Mouse (Mus musculus) testis, adult 2 months (tissue): Measurements from ENCODE around the gene Olfr457. TPM values are rescaled to one million over a fixed set of nuclear protein-coding genes. Genes with fewer than 3 reads are reported as not detected.

Experiments
- H3K27ac ChIP-seq: fragments of 200-500 bp; 2 replicates; pipeline ENCODE4 v1.5.1; 2012; ENCODE audit warnings: low read depth, low read length; ENCODE audit not compliant: control insufficient read depth, insufficient read depth
- H3K27me3 ChIP-seq: fragments of 200-500 bp; 2 replicates; pipeline ENCODE4 v1.6.1; 2012; ENCODE audit warnings: mild to moderate bottlenecking, low read length, moderate library complexity; ENCODE audit not compliant: control insufficient read depth, insufficient read depth
- H3K36me3 ChIP-seq: fragments of 200-500 bp; 2 replicates; pipeline ENCODE4 v1.6.1; 2012; ENCODE audit warnings: mild to moderate bottlenecking, low read length; ENCODE audit not compliant: control insufficient read depth, insufficient read depth
- H3K4me1 ChIP-seq: fragments of 200-500 bp; 2 replicates; pipeline ENCODE4 v1.6.1; 2012; ENCODE audit warnings: low read length; ENCODE audit not compliant: control insufficient read depth, insufficient read depth
- H3K4me3 ChIP-seq: fragments of 200-500 bp; 2 replicates; pipeline ENCODE4 v1.5.1; 2012; ENCODE audit warnings: low read depth, mild to moderate bottlenecking, low read length, moderate library complexity, mixed read lengths; ENCODE audit not compliant: control insufficient read depth
- CTCF ChIP-seq: fragments of 200-500 bp; IDR thresholded peaks from 2 replicates; pipeline ENCODE4 v1.5.1; 2012; ENCODE audit warnings: low read depth, mild to moderate bottlenecking, inconsistent platforms, low read length, moderate library complexity; ENCODE audit not compliant: control insufficient read depth, insufficient read depth, insufficient replicate concordance
- POLR2A ChIP-seq: fragments of 200-500 bp; IDR thresholded peaks from 2 replicates; pipeline ENCODE4 v1.6.1; 2012; ENCODE audit warnings: low read depth, mild to moderate bottlenecking, inconsistent platforms, low read length, moderate library complexity; ENCODE audit not compliant: control insufficient read depth
- polyA plus RNA-seq: library from polyadenylated mRNA; depleted of rRNA; stranded (reverse); fragments of >200 nt; gene quantifications from 2 replicates; pipeline ENCODE4 v1.2.3, GENCODE M21; 2012

Gene Olfr457
- polyA plus RNA-seq, 1 experiment = not detected

DNA sequence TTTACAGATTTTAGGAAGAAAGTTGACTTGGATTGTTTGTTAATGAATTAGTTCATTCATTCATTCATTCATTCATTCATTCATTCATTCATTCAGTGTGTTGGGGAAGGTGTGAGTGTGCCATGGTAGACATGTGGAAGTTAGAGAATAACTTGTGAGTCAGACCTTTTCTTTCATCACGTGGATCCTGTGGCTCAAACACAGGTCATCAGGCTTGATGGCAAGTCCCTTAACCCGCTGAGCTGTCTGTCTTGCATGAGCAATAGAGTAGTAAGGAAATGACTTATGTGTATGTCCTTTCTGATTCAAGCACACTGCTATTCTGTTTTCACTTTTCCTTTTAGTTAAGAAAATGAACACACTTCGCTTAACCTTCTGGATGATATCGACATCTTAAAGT is 5.6 kb downstream of the Olfr457 start:
- no peaks in the 10 kb centered on the region for H3K27me3 ChIP-seq

DNA sequence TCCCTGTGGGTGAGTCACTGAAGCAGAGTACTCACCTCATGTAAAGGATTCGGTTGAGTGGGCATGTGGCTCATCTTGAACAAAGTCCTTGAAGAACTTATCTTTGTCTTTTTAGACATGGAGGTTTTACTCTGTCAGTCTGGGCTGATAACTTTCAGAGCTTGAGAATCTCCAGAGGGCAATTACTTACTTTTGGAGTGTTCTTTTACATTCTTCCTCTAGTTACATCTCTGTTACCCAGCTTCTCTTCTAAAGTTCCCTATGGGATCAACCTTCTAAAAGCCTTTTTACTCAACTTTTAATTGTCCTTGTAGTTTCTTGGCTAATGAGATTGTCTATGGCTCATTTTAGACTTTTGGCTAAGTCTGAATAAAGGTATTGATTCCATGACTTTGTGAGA is 11.0 kb downstream of the Olfr457 start, which contains the start of gene Olfr458:
Olfr458 (minus strand) TSS at position 101 of the 400 bp plus-strand sequence.
- Histone ChIP-seq H3K27ac (no peak within 1 kb of the TSS), H3K27me3 (no peaks in the 10 kb centered on the region), H3K4me3 (no peak within 1 kb of the TSS), H3K36me3 (no peaks in the 10 kb centered on the region), H3K4me1 (no peaks in the 10 kb centered on the region)
- no peak for TF ChIP-seq CTCF
- TF ChIP-seq POLR2A = no peak

More for the DNA sequence above, 5.6 kb downstream of the Olfr457 start:
- Histone ChIP-seq H3K4me3 (no peak overlapping the region), H3K4me1 (no peaks in the 10 kb centered on the region), H3K36me3 (no peaks in the 10 kb centered on the region), H3K27ac (no peak overlapping the region)
- no peak for TF ChIP-seq CTCF
- no peak for TF ChIP-seq POLR2A

DNA sequence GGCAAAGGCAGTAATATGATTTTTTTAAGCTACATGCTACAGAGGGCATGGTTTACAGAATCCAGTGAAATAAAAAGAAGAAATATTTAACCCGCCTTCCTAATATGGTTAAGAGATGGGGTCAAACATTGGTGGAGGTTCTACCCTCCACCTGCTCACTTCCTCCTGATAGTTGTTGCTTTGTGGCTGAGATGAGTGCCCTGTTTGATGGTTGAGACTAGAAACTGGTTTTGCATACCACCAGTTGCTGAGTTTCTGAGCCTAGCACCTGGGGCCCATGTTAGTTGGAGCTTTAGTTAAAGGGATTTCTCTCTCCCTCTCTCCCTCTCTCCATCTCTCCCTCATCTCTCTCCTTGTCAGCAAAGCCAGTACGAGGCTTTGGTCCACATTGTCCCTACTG is 28.8 kb downstream of the Olfr457 start:
- no peak for TF ChIP-seq POLR2A
- TF ChIP-seq CTCF = no peak
- Histone ChIP-seq H3K27me3 (no peaks in the 10 kb centered on the region), H3K4me1 (peaks cover 2% of the 10 kb centered on the region; the same call in 1 of the 2 replicates), H3K36me3 (no peaks in the 10 kb centered on the region), H3K4me3 (no peak overlapping the region), H3K27ac (no peak overlapping the region)

DNA sequence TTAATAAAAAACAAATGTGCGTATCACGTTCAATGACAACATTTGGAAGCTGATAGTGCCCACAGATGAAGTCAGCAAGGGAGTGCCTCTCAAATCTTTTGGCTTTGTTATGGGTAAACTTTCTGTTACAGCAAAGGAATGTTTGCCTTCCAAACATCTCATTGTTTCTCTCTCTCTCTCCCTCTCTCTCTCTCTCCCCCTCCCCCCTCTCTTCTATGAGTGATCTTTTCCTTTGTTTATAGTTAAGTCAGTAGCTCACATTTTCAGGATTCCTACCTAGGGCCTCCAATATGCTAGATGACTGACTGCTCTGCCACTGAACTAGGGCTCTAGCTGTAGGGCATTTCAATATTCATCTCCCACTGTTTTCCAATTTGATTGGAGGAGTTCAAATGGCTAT is 31.6 kb downstream of the Olfr457 start:
- Histone ChIP-seq H3K4me1 (peaks cover 2% of the 10 kb centered on the region; the same call in 1 of the 2 replicates), H3K36me3 (no peaks in the 10 kb centered on the region), H3K27ac (no peak overlapping the region), H3K4me3 (no peak overlapping the region), H3K27me3 (no peaks in the 10 kb centered on the region)
- no peak for TF ChIP-seq CTCF
- no peak for TF ChIP-seq POLR2A

DNA sequence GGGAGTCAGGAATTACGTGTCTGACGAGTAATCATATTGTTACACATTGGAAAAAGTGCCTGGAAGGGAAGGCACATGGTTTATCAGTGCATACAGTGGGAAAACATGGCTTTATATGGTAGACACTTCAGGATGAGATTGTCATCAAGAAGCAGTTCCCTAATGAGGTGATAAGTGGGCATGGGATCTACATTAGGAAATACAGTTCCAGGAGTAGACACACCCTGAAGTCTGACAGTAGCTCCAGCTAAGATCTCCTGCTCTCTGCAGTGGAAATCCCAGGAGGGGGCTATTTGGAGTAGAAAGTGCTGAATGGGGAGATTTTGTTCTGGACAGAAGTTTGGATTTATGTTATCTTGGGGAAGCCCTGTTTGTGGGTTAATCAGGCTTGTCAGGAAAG is 34.7 kb downstream of the Olfr457 start:
- H3K4me1 ChIP-seq = peaks cover 2% of the 10 kb centered on the region; the same call in 1 of the 2 replicates
- H3K27ac ChIP-seq = no peak overlapping the region
- H3K27me3 ChIP-seq = no peaks in the 10 kb centered on the region
- TF ChIP-seq POLR2A = no peak
- TF ChIP-seq CTCF = no peak
- no peak overlapping the region for H3K4me3 ChIP-seq
- no peaks in the 10 kb centered on the region for H3K36me3 ChIP-seq

DNA sequence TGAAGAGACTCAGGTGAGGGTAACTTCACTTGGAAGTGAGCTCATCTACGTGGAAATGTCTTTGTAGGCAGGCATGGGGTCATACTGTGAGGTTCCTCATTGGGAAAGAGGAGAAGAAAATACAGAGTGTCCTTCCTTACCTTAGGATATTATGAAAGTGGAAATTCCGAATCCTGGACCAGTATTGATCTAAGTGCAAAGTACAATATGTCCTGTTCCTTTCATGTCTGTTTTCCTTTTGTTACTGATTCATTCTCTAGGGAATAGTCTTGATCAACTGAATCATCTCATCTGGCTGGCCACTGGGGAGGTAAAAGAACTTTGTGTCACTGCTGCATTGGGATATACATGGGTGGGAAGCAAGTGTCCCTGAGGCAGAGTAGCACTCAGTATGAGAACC is 40.6 kb downstream of the Olfr457 start:
- Histone ChIP-seq H3K27me3 (no peaks in the 10 kb centered on the region), H3K4me3 (no peak overlapping the region)
- TF ChIP-seq POLR2A (no peak), CTCF (no peak)

DNA sequence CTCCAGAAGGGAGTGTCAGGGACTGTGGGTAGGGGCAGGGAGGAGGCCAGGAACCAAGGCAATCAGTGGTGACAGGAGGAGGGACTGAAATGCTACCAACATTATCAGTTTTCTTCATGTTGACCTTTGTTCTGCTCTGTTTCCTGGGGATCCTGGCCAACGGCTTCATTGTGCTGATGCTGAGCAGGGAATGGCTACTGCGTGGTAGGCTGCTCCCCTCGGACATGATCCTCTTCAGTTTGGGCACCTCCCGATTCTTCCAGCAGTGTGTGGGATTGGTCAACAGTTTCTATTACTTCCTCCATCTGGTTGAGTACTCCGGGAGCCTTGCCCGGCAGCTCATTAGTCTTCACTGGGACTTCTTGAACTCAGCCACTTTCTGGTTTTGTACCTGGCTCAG is 41.7 kb downstream of the Olfr457 start, which contains the start of gene Tas2r126:
Tas2r126 (plus strand) TSS at position 90 of the 400 bp plus-strand sequence.
- H3K27me3 ChIP-seq = no peaks in the 10 kb centered on the region
- TF ChIP-seq POLR2A (no peak), CTCF (no peak)
- no peaks in the 10 kb centered on the region for H3K4me1 ChIP-seq
- H3K36me3 ChIP-seq = no peaks in the 10 kb centered on the region
- no peak within 1 kb of the TSS for H3K4me3 ChIP-seq
- no peak within 1 kb of the TSS for H3K27ac ChIP-seq

More for the DNA sequence above, 40.6 kb downstream of the Olfr457 start:
- Histone ChIP-seq H3K4me1 (no peaks in the 10 kb centered on the region), H3K36me3 (no peaks in the 10 kb centered on the region), H3K27ac (no peak overlapping the region)
